Mouse (Mus musculus): ENCODE data around the gene Asb13.
A peak's percentile ranks its signal among the peaks of the same experiment; 100 is the strongest.

Gene Asb13

DNA sequence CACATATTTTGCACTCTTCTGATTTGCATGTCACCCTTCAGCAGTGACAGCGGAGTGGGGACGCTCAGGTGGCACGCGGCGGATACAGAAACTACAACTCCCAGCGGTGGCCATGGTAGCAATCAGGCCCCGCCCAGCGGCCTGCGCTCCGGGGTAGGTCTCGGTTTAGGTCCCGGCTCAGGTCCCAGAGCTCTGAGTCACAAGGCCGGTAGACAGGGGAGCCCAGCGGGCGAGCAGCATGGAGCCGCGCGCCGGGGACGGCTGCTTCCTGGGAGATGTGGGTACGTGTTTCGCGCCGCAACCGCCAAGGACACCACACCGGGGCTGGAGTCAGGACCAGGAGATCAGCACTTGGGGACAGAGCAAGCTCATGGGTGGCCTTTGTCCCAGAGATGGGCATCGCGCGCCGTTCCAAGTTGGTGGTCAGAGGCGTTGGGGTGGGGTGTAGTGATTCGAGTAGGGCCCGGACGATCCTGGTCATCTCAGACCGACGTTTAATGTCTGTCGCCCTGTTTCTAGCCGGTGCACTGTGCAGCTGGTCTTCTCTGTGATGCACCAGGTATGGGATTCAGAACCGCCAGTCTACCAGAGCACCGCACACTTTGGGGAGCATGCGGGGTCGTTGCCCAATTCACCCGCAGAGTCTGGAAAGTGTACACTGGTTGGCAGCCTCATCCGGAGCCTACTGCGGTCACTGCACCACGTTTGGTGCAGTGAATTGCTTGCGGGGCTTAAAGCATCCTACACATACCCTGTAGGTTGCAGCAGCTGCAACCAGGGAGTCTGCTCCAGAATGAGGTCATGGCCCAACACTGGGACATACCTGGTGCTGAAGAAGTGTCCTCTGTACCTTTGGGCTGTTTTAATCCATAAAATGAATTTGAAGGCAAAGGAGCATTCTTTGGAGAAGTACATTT lies at the start of gene Asb13:
Gene Asb13 (plus strand): TSS at position 138 of the 917 bp plus-strand sequence.
- DNase-seq (ENCODE audit: low read depth in 2 of 2, low spot score in 2 of 2), result peak; percentile 77 to 82

- DNase-seq (ENCODE audit: low read depth in 2 of 2, low spot score in 2 of 2), result no peak
Observed at GRCm38 (mm10) chr13:3590789-3591188, 43.0 kb upstream of the Asb13 start.

GRCm38 (mm10) chr13:3594311-3594710 lies 39.5 kb upstream of the Asb13 start:
- no peak for DNase-seq (ENCODE audit: low read depth in 2 of 2, low spot score in 2 of 2)

GRCm38 (mm10) chr13:3596232-3596631 lies 37.6 kb upstream of the Asb13 start:
- no peak for DNase-seq (ENCODE audit: low read depth in 2 of 2, low spot score in 2 of 2)

DNA sequence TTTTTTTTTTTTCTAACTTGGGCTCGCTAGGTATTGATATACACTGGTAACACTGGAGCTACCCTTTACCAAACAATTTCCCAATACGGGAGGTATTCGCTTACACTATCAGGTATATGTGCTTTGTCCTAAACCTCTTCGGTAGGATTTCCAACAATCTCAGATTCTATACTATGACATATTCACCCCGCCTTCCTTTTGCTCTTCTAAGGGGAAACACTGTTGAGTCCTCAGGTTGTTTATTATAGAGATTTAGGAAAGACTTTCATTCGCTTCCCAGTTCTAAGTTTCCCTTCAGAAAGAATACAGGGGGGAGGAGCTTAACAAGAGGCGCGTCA lies 24.1 kb upstream of the Asb13 start:
- DNase-seq (ENCODE audit: low read depth in 2 of 2, low spot score in 2 of 2), result no peak

DNA sequence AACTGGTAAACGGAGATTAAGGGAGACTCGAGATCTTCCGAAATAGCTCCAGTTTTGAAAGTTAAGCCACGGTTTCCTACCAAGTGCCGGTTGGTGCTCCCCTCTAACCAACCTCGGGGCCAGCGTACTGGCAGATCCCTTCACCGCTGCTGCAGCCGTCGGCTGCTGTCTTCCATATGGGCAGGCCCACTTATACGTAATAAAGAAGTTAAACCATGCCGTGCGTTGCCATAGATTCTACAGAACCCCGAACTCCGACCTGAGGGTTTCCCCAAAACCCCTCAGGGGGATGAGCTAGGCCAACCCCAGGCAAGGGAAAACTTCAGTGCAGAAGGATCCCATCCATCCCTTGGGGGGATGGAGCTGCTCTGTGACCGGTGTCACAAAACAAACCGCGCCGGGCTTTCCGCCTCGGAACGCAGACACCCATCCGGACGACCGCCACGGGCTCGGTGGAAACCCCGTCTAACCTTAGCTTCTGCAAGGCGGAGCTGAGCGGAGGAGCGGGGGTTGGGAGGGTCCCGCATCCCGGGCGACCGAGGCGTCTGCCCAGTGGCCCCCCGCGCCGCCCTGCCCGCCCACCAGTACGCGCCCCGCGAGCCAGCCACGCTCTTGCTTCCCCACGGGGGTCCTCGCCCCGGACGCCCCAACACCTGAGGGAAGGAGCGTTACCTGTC lies 23.6 kb upstream of the Asb13 start:
- DNase-seq (ENCODE audit: low read depth in 2 of 2, low spot score in 2 of 2), result peak; percentile 53 to 55

GRCm38 (mm10) chr13:3610795-3611438 lies 22.9 kb upstream of the Asb13 start, which contains the start of gene Fam208b:
Gene Fam208b, minus strand, starts transcription at chr13:3611108.
- peak; percentile 96 to 97 for DNase-seq (ENCODE audit: low read depth in 2 of 2, low spot score in 2 of 2)

GRCm38 (mm10) chr13:3627139-3627538 lies 6.7 kb upstream of the Asb13 start:
- no peak for DNase-seq (ENCODE audit: low read depth in 2 of 2, low spot score in 2 of 2)

DNA sequence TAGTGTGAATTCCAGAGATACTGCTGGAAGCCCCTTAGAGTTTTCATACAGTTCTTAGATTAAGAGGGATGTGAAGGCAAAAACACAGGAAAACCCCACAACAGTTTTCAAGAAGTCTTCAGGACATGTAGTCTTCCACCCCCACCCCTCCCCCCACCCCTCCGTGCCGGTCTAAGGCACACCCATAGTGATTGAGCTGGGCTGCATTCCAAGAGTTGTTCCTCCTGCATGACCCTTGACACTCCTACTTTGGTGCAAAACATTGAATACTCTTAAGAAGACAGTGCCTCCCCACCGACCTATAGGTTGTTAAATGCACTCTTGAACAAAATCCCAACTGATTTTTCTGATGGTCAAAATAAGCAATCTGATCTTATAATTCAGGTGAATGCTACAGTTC lies 5.7 kb upstream of the Asb13 start:
- DNase-seq (ENCODE audit: low read depth in 2 of 2, low spot score in 2 of 2), result no peak

GRCm38 (mm10) chr13:3632551-3632950 lies 1.3 kb upstream of the Asb13 start:
- no peak for DNase-seq (ENCODE audit: low read depth in 2 of 2, low spot score in 2 of 2)

- no peak for DNase-seq (ENCODE audit: low read depth in 2 of 2, low spot score in 2 of 2)
Observed at GRCm38 (mm10) chr13:3633131-3633530, 701 bp upstream of the Asb13 start.

DNA sequence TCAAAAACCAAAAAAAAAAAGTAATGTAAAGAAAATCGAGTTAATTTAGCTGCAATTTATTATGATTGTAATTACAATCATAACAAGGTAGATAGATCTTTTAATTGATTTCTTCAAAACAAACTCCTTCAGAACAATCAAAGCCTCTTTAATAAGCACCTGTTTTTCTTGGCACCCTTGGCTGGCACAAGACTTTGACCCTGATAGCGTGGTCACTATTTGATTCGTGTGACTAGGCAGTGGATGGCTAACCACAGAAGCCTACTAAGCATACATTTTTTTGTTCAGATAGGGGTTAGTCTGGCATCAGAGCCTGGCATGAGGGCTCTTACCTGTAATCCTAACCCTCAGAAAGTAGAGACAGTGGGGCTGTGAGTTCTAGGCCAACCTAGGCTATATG lies 1.2 kb downstream of the Asb13 start:
- no peak for DNase-seq (ENCODE audit: low read depth in 2 of 2, low spot score in 2 of 2)

DNA sequence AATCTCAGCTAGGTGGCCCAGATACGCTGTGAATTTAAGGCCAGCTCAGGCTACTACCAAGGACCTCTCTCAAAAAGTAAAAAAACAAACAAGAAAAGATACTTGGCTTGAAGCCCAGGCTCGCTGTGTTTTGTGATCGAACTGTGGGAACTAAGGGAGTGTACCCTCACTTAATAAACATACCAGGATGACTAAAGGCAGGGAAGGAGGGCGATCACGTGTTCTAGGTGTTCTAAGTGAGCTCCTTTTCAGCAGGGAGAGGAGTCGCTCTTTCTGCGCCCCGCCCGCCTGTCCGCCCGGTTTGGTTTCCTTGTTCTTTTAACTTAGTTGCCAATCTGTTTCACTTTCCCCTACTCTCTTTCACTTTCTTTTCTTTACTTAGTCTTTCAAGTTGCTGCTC lies 3.0 kb downstream of the Asb13 start:
- DNase-seq (ENCODE audit: low read depth in 2 of 2, low spot score in 2 of 2), result peak; percentile 40 to 59

DNA sequence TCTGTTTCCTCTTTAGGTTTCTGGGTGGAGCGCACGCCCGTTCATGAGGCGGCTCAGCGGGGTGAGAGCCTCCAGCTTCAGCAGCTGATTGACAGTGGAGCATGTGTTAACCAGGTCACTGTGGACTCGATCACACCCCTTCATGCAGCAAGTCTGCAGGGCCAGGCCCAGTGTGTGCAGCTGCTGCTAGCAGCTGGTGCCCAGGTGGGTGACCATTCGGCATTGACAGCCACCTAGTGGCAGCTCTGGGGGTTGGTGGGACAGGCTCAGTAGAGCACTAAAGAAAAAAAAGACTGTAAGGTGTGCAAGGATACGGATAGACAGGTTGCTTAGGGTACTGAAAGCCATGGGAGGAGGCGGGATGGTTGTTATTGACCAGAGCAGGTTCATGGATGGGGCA lies 8.2 kb downstream of the Asb13 start:
- peak; percentile 15 to 32 for DNase-seq (ENCODE audit: low read depth in 2 of 2, low spot score in 2 of 2)

GRCm38 (mm10) chr13:3642538-3642937 lies 8.7 kb downstream of the Asb13 start:
- DNase-seq (ENCODE audit: low read depth in 2 of 2, low spot score in 2 of 2), result no peak

GRCm38 (mm10) chr13:3644871-3645270 lies 11.0 kb downstream of the Asb13 start:
- no peak for DNase-seq (ENCODE audit: low read depth in 2 of 2, low spot score in 2 of 2)

GRCm38 (mm10) chr13:3645919-3646318 lies 12.1 kb downstream of the Asb13 start:
- no peak for DNase-seq (ENCODE audit: low read depth in 2 of 2, low spot score in 2 of 2)

DNA sequence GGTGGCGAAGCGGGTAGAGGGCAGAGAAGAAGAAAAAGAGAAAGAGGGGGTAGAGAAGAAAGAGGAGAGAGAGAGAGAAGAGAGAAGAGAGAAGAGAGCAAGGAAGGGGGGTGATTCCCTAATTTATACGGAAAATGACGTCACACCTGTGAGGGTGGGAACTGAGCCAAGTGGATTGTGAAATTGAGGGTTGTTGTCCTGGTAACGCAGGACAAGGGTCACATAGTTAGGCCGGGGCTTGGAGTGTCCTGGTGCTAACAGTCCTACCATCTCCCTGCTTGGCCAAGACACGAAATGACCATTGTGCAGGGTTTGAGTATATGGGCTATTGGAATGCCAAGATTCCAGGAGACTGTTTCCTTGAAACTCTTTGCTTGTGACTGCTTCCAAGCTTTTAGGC lies 12.7 kb downstream of the Asb13 start:
- no peak for DNase-seq (ENCODE audit: low read depth in 2 of 2, low spot score in 2 of 2)

DNA sequence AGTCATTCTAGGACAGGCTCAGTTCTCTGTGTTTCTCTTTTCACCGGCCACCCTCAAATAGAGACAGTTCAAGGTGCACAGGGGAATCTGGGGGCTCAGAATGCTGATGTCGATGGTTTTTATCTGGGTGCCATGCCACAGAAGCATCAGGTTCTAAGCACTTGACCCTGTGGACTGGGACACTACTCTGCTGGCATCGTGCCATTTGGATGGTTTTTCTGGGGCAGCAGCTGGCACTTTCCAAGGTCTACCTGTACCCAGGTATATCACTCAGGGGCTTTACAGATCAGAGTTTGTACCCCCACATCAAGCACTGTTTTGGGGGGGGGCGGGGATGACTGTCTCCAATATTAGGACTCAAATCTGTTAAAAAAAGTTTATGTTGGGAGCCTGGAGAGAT lies 16.7 kb downstream of the Asb13 start:
- no peak for DNase-seq (ENCODE audit: low read depth in 2 of 2, low spot score in 2 of 2)

GRCm38 (mm10) chr13:3654432-3654831 lies 20.6 kb downstream of the Asb13 start:
- DNase-seq (ENCODE audit: low read depth in 2 of 2, low spot score in 2 of 2), result no peak

- DNase-seq (ENCODE audit: low read depth in 2 of 2, low spot score in 2 of 2), result no peak
Observed at GRCm38 (mm10) chr13:3659163-3660160, 25.6 kb downstream of the Asb13 start.
